Mouse (Mus musculus) stomach, postnatal 0 days (tissue): ENCODE results near the gene Mrgprd.

ENCODE experiments used
- CTCF ChIP-seq: IDR thresholded peaks from 2 replicates; pipeline ENCODE4 v1.5.1; 2016; ENCODE audit warnings: antibody characterized with exemption, low read depth, mild to moderate bottlenecking, moderate library complexity
- EP300 ChIP-seq: optimal IDR thresholded peaks from 2 replicates; pipeline ENCODE3; 2016; ENCODE audit warnings: antibody characterized with exemption

DNA sequence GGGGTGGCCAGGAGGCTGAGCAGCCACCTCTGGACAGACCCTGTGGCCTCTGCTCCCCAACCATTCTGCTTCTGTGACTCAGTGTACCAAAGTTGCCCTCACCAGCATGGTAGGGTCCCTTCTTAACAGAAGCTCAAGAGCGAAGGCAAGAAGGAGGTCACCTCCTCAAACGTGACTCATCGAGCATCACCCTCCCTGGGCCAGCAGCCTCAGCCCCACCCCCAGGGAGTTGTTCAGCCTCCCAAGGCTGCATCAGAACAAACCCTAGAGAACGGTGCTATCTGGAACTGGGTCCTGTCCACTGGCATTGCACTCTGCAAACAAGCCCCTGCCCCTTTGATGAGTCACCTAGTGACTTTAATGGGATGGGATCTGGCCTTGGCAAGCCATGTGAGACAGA lies 5.8 kb upstream of the Mrgprd start:
- no peak for TF ChIP-seq CTCF
- TF ChIP-seq EP300 = no peak
